Mouse (Mus musculus): ENCODE results near the gene Specc1. TPM values are rescaled to one million over a fixed set of nuclear protein-coding genes. Genes with fewer than 3 reads are reported as not detected.

Specc1 gene
- polyA plus RNA-seq, 1 experiment from 2014 or later = 10.0 TPM

- no peak overlapping the region for H3K27ac ChIP-seq (ENCODE audit: low read length)
- no peaks in the 10 kb centered on the region for H3K4me1 ChIP-seq (ENCODE audit: control insufficient read depth, insufficient read depth, low read length)
- no peaks in the 10 kb centered on the region for H3K9me3 ChIP-seq (ENCODE audit: control insufficient read depth, low read depth, low read length)
- 77% methylated on average over 2 of the region's 2 CpGs for WGBS
- H3K4me2 ChIP-seq (replicated peaks; ENCODE audit: low read depth, low read length) = no peak overlapping the region
- peaks cover 4% of the 10 kb centered on the region; the same call in 1 of the 2 replicates for H3K27me3 ChIP-seq (ENCODE audit: control insufficient read depth, insufficient read depth, low read length)
- H3K4me3 ChIP-seq (ENCODE audit: low read depth, low read length) = no peak overlapping the region
- H3K36me3 ChIP-seq (ENCODE audit: control insufficient read depth, insufficient read depth, low read length) = no peaks in the 10 kb centered on the region
- no peak overlapping the region for H3K9ac ChIP-seq (replicated peaks; ENCODE audit: low read depth, low read length)
- ATAC-seq (ENCODE audit: insufficient number of reproducible peaks, insufficient read depth, low FRiP score, low read depth) = no peak
These were observed 3.5 kb downstream of the Specc1 start for GRCm38 (mm10) chr11:61960096-61960495.

GRCm38 (mm10) chr11:61962684-61963083 is 6.1 kb downstream of the Specc1 start:
- H3K9ac ChIP-seq (replicated peaks; ENCODE audit: low read depth, low read length) = no peak overlapping the region
- no peaks in the 10 kb centered on the region for H3K9me3 ChIP-seq (ENCODE audit: control insufficient read depth, low read depth, low read length)
- ATAC-seq (ENCODE audit: insufficient number of reproducible peaks, insufficient read depth, low FRiP score, low read depth) = no peak
- H3K36me3 ChIP-seq (ENCODE audit: control insufficient read depth, insufficient read depth, low read length) = no peaks in the 10 kb centered on the region
- no peak overlapping the region for H3K4me2 ChIP-seq (replicated peaks; ENCODE audit: low read depth, low read length)
- H3K4me3 ChIP-seq (ENCODE audit: low read depth, low read length) = no peak overlapping the region
- H3K4me1 ChIP-seq (ENCODE audit: control insufficient read depth, insufficient read depth, low read length) = no peaks in the 10 kb centered on the region
- H3K27me3 ChIP-seq (ENCODE audit: control insufficient read depth, insufficient read depth, low read length) = no peaks in the 10 kb centered on the region
- no peak overlapping the region for H3K27ac ChIP-seq (ENCODE audit: low read length)
- WGBS = 68% methylated on average over 6 of the region's 6 CpGs

DNA sequence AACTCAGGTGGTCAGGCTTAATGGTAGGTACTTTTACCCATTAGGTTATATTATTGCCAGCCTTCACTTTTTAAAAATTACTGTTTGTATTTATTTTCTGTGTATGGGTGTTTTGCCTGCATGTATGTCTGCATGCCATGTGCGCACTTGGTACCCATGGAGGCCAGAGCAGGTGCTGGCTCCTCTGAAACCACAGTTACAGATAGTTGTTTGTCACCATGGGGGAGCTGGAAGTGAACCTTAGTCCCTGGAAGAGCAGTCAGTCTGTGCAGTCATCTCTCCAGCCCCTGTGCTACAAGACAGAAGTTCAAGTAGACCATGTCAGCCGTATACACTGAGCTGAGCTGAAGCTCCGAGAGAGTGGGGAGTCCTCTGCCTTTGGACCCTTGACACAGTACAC is 6.6 kb downstream of the Specc1 start:
- no peaks in the 10 kb centered on the region for H3K9me3 ChIP-seq (ENCODE audit: control insufficient read depth, low read depth, low read length)
- no peak overlapping the region for H3K9ac ChIP-seq (replicated peaks; ENCODE audit: low read depth, low read length)
- H3K36me3 ChIP-seq (ENCODE audit: control insufficient read depth, insufficient read depth, low read length) = no peaks in the 10 kb centered on the region
- no peaks in the 10 kb centered on the region for H3K4me1 ChIP-seq (ENCODE audit: control insufficient read depth, insufficient read depth, low read length)
- 79% methylated on average over 3 of the region's 3 CpGs for WGBS
- no peaks in the 10 kb centered on the region for H3K27me3 ChIP-seq (ENCODE audit: control insufficient read depth, insufficient read depth, low read length)
- no peak overlapping the region for H3K27ac ChIP-seq (ENCODE audit: low read length)
- no peak overlapping the region for H3K4me3 ChIP-seq (ENCODE audit: low read depth, low read length)
- no peak for ATAC-seq (ENCODE audit: insufficient number of reproducible peaks, insufficient read depth, low FRiP score, low read depth)
- no peak overlapping the region for H3K4me2 ChIP-seq (replicated peaks; ENCODE audit: low read depth, low read length)

GRCm38 (mm10) chr11:61964611-61965010 is 8.0 kb downstream of the Specc1 start:
- no peak for ATAC-seq (ENCODE audit: insufficient number of reproducible peaks, insufficient read depth, low FRiP score, low read depth)
- H3K9ac ChIP-seq (replicated peaks; ENCODE audit: low read depth, low read length) = no peak overlapping the region
- no peak overlapping the region for H3K27ac ChIP-seq (ENCODE audit: low read length)
- H3K27me3 ChIP-seq (ENCODE audit: control insufficient read depth, insufficient read depth, low read length) = no peaks in the 10 kb centered on the region
- no peaks in the 10 kb centered on the region for H3K36me3 ChIP-seq (ENCODE audit: control insufficient read depth, insufficient read depth, low read length)
- H3K4me1 ChIP-seq (ENCODE audit: control insufficient read depth, insufficient read depth, low read length) = no peaks in the 10 kb centered on the region
- WGBS = 91% methylated on average over 5 of the region's 5 CpGs
- H3K9me3 ChIP-seq (ENCODE audit: control insufficient read depth, low read depth, low read length) = no peaks in the 10 kb centered on the region
- no peak overlapping the region for H3K4me3 ChIP-seq (ENCODE audit: low read depth, low read length)
- no peak overlapping the region for H3K4me2 ChIP-seq (replicated peaks; ENCODE audit: low read depth, low read length)

DNA sequence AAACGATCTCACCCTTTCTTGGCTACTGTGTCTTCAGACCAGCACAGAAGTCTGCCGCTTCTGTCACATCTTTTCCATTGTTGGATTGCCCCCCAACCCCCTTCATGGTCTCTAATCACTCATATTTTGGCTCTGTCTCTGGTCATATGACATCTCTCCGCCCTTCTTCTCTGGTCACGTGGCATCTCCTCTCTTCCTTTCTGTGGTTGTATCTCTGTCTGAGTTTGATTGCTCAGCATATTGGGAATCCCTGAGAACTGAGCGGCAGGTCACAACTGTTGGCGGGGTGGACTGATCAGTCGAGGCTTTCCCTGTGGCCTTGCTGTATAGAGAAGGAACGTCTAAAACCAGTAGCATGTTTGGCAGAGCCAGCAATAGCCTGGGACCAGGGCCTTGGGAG is 10.5 kb downstream of the Specc1 start:
- Histone ChIP-seq H3K9me3 (ENCODE audit: control insufficient read depth, low read depth, low read length) (no peaks in the 10 kb centered on the region), H3K27ac (ENCODE audit: low read length) (no peak overlapping the region), H3K4me2 (replicated peaks; ENCODE audit: low read depth, low read length) (no peak overlapping the region), H3K36me3 (ENCODE audit: control insufficient read depth, insufficient read depth, low read length) (no peaks in the 10 kb centered on the region), H3K27me3 (ENCODE audit: control insufficient read depth, insufficient read depth, low read length) (no peaks in the 10 kb centered on the region), H3K9ac (replicated peaks; ENCODE audit: low read depth, low read length) (no peak overlapping the region), H3K4me1 (ENCODE audit: control insufficient read depth, insufficient read depth, low read length) (no peaks in the 10 kb centered on the region), H3K4me3 (ENCODE audit: low read depth, low read length) (no peak overlapping the region)
- WGBS = 82% methylated on average over 8 of the region's 8 CpGs
- ATAC-seq (ENCODE audit: insufficient number of reproducible peaks, insufficient read depth, low FRiP score, low read depth) = no peak

GRCm38 (mm10) chr11:61968875-61969274 is 12.3 kb downstream of the Specc1 start:
- WGBS = 97% methylated on average over 2 of the region's 2 CpGs

GRCm38 (mm10) chr11:61970901-61971300 is 14.3 kb downstream of the Specc1 start:
- Histone ChIP-seq H3K4me1 (ENCODE audit: control insufficient read depth, insufficient read depth, low read length) (no peaks in the 10 kb centered on the region), H3K4me3 (ENCODE audit: low read depth, low read length) (no peak overlapping the region), H3K9me3 (ENCODE audit: control insufficient read depth, low read depth, low read length) (no peaks in the 10 kb centered on the region), H3K4me2 (replicated peaks; ENCODE audit: low read depth, low read length) (no peak overlapping the region), H3K27ac (ENCODE audit: low read length) (no peak overlapping the region), H3K27me3 (ENCODE audit: control insufficient read depth, insufficient read depth, low read length) (no peaks in the 10 kb centered on the region), H3K36me3 (ENCODE audit: control insufficient read depth, insufficient read depth, low read length) (no peaks in the 10 kb centered on the region), H3K9ac (replicated peaks; ENCODE audit: low read depth, low read length) (no peak overlapping the region)
- ATAC-seq (ENCODE audit: insufficient number of reproducible peaks, insufficient read depth, low FRiP score, low read depth) = no peak
- 52% methylated on average over 5 of the region's 5 CpGs for WGBS

More at GRCm38 (mm10) chr11:61968875-61969274, 12.3 kb downstream of the Specc1 start:
- H3K4me1 ChIP-seq (ENCODE audit: control insufficient read depth, insufficient read depth, low read length) = no peaks in the 10 kb centered on the region
- no peaks in the 10 kb centered on the region for H3K36me3 ChIP-seq (ENCODE audit: control insufficient read depth, insufficient read depth, low read length)
- H3K27me3 ChIP-seq (ENCODE audit: control insufficient read depth, insufficient read depth, low read length) = no peaks in the 10 kb centered on the region
- no peak for ATAC-seq (ENCODE audit: insufficient number of reproducible peaks, insufficient read depth, low FRiP score, low read depth)
- no peak overlapping the region for H3K9ac ChIP-seq (replicated peaks; ENCODE audit: low read depth, low read length)
- no peak overlapping the region for H3K4me3 ChIP-seq (ENCODE audit: low read depth, low read length)
- H3K4me2 ChIP-seq (replicated peaks; ENCODE audit: low read depth, low read length) = no peak overlapping the region
- H3K27ac ChIP-seq (ENCODE audit: low read length) = no peak overlapping the region
- H3K9me3 ChIP-seq (ENCODE audit: control insufficient read depth, low read depth, low read length) = no peaks in the 10 kb centered on the region

DNA sequence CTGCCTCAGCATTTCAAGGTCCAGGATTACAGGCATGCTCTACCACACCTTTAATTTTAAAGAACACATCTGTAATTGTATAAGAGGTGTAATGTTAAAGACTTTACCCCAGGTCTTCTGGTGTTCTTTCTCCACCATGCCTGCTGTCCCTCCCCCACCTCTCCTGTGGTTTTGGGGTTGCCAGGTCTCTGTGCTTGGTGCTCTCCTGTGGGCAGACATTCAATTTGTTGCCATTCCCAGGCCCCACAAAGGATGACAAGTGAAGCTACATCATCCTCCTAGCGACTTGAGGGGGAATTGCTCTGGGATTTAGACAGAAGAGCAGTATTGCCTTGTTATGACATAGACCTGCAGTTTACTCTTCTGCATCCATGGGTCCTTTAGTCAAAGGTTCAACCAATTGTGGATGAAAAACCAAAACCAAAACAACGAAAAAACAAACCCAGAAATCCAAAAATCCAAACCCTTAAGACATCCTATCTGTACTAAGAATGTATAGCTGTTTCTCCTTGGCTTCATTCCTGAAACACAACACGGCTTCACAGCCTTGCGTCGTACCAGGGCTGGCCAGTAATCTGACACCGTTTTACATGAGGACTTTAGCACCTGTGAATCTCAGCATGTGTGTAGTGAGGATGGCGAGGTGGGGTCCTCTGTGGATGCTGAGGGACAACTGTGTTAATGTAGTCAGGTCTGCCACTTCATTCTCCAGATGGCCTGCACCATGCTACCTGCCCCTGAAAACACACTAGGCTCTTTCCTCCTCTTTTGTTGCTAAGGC is 15.1 kb downstream of the Specc1 start:
- no peaks in the 10 kb centered on the region for H3K9me3 ChIP-seq (ENCODE audit: control insufficient read depth, low read depth, low read length)
- H3K27ac ChIP-seq (ENCODE audit: low read length) = no peak overlapping the region
- ATAC-seq (ENCODE audit: insufficient number of reproducible peaks, insufficient read depth, low FRiP score, low read depth) = no peak
- WGBS = 48% methylated on average over 7 of the region's 7 CpGs
- no peak overlapping the region for H3K4me3 ChIP-seq (ENCODE audit: low read depth, low read length)
- no peaks in the 10 kb centered on the region for H3K4me1 ChIP-seq (ENCODE audit: control insufficient read depth, insufficient read depth, low read length)
- no peak overlapping the region for H3K9ac ChIP-seq (replicated peaks; ENCODE audit: low read depth, low read length)
- H3K27me3 ChIP-seq (ENCODE audit: control insufficient read depth, insufficient read depth, low read length) = no peaks in the 10 kb centered on the region
- no peaks in the 10 kb centered on the region for H3K36me3 ChIP-seq (ENCODE audit: control insufficient read depth, insufficient read depth, low read length)
- no peak overlapping the region for H3K4me2 ChIP-seq (replicated peaks; ENCODE audit: low read depth, low read length)

All from stomach, embryonic 14.5 days (tissue).